Mouse (Mus musculus) urinary bladder, adult 18-20 months (tissue): ENCODE results near the gene Mettl21a.
"Not testable (repeated sequence)": the region's sequence is repeated elsewhere in the genome, so short reads cannot be mapped to it uniquely, and the experiment has no call there.

Source experiments
- DNase-seq, 2 experiments: peaks; one replicate each; pipeline ENCODE4 v3.0.0; 2022; ENCODE audit warnings: low spot score in 2 of 2, mixed read lengths in 2 of 2

The Mettl21a gene

DNA sequence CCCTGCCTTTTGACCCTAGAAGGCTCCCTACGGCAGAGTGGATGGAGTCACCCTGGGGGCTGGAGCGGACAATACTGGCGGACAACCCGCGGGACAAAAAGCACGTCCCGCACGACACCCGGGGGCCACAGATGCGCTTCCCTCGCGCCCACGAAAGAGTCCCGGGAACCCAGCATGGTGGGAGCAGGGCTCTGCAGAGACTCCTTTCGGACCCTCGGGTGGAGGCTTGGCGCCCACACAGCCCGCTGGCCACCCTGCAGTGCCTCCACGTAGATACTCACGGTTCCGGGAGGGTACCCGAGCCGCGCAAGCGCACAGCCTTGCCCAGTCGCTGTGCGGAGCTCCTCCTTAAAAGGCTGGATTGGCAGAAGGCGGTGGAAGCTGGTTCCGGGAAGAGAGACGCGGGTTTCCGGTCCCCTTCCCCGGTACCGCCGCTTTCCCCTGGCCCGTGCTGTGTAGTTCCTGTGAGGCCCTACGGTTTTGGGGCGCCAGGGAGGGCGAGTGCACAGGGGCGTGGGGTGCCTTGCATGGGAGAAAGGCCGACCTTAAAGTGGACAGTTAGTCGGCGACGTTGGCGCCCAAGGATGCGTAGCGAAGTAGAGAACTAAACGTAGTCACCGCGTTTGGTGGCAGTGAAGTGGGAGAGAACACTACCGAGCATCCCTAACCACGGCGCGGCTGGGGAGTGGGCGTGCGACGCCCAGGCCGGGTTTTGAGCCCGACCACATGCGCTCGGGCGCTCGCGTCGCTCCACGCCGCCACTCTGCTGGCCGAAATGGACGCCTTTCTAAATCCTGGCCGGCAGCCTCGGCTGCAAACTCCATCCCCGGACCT is at the start of gene Mettl21a:
TSS of gene Mettl21a (minus strand) at position 362 of the 834 bp plus-strand sequence.
- DNase-seq, result peak; percentile 86 to 89

DNA sequence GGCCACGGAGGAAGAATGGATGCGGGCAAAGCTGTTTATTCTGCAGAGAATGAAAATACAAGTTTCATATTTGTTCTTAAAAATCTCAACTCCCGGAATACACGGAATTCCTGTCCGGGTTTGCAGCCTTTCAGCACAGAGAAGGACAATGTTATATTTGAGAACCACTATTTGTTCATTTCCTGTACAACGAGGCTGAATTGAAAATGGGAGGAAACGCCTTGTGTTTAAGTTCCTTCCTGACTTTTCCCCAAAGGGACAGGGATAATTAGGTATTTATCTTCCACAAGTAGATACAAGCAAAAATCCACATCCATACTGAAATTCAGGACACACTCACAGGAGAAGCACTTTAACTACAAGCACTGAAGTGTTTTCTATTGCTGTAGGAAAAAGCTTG is 41.8 kb upstream of the Mettl21a start:
- no peak for DNase-seq

DNA sequence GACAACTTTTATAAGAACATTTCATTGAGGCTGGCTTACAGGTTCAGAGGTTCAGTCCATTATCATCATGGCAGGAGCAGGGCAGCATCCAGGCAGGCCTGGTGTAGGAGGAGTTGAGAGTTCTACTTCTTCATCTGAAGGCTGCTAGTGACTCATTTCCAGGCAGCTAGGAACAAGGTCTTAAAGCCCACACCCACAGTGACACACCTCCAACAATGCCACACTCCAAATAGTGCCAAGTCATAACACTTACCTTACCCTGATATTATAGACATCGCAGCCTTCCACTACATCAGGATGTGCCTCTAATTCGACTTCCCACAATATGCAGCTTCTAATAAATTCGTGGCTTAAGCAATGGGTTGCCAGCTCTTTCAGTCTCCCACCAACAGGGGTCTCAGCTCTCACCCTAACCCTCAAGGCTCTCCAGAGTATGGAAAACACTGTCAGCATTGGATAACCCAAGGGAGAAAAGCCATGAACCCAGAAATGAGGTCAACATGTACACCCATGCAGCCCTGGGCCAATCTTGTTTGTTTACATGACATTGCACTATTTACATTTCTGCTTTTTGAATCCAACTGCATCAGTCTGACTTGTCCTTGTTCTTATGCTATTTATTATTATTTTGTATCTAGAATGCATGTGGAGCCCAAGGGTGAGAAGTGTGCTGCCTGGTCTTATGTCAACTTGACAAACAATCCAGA is 39.5 kb upstream of the Mettl21a start:
- no peak for DNase-seq

DNA sequence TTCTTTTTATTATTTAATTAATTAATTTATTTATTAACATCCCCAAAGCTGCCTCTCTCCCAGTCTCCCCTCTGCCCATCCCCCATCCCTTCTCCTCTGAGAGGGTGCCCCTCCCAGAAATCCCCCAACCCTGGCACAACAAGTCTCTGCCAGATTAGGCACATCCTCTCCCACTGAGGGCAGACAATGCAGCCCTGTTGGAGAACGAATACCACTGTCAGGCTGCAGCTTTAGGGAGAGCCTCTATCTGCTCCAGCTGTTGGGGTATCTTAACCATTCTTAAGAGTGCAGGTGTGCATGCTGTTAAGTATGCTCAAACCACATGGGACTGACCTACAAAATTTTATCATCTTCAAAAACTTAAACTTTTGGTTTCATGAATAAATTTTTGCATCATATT is 38.4 kb upstream of the Mettl21a start:
- no peak for DNase-seq

DNA sequence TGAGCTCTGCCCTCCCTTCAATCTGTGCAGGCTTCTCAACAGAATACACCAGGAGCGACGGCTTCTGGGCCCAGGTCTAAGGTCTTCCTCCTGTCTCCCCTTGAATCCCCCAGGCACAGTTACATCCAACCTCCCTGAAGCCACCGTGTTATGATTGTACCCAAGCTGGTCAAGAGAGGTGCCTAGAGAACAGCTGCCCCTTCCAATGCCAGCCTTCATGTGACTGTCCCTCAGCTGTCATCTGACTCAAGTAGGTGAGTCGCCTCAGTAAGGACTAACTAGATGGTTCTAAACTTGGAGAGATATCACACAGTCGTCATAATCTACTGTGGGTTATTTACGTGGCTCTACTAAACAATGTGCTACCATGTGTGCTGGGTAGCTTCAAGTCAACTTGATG is 36.7 kb upstream of the Mettl21a start:
- DNase-seq, result no peak

DNA sequence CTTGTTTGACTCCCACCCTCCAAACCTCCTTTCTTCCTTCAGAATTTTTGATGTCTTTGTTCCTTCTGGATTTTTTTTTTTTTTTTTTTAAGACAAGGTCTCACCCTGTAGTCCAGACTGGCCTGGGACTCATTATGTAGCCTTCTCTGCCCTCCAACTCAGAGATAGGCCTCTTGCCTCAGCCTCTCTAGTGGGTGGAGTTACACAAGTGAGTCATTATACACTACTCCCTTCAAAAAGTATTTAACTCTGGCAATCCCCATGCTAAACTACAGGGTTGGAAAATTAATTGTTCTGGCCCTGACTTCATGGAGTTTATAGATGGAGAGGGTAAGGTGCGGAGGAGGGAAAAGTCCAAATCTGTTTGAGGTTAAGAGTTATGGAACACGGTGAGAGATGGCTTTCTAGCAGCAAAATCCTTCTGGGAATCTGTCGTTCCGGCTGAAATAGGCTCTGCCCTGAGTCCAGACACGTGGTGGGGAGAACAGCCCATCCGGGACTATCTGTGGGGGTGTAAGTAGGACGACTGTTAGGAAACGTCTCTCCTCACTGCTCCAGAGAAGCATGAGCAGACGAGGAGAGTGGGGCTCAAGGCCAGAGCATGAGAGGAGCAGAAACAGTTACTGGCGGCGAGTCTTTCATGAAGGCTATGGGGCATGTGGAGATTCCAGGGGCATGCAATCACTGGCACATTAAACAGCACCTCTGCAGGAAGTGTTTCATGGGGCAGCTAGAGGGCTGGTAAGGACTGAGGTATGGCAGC is 32.5 kb upstream of the Mettl21a start:
- DNase-seq, result no peak

DNA sequence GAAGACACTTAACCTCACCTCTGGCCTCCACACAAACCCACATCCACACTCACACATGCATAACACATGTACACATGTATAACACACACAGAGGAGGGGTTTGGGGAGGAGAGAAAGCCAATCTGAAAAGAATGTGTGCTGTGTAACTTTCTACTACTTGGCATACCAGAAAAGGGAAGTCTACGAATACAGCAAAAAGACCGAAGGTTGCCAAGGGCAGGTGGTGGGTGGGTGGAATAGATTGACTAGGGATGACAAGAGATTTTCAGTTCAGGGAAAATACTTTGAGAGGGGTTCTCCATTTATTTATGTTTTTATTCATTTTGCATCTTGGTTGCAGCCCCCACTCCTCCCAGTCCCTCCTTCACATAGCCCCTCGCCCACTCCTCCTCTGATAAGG is 27.5 kb upstream of the Mettl21a start:
- DNase-seq, result no peak

DNA sequence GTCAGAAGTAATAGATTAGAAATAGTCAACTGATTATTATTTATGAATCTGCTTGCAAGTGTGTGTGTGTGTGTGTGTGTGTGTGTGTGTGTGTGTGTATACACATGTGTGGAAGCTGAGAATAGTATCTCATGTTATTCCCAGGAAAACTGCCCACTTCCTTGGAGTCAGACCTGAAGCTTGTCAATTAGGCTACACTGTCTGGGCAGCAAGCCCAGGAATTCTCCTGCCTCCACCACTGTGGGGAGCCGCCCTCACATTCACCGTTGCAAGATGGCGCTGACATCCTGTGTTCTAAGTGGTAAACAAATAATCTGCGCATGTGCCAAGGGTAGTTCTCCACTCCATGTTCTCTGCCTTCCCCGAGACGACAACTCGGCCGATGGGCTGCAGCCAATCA is 25.5 kb upstream of the Mettl21a start:
- not testable (repeated sequence) for DNase-seq

DNA sequence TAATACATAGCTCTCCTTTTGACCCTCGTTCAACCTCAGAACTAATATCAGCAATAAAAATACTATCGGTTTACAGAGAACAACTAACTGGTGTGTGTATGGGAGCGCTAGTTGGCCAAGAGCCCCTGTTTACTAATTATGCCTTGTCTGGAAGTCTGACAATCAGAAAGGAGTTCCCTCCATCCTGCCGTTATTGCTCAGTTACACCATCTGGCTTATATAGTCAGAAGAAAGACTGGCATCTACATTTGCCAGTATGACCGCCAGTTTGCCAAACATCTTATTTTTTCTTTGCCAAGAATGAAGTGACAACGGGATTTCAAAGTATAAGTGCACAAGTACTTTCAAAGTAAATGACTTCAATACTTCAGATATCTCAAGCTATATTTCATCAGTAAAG is 24.0 kb upstream of the Mettl21a start:
- DNase-seq, result no peak

DNA sequence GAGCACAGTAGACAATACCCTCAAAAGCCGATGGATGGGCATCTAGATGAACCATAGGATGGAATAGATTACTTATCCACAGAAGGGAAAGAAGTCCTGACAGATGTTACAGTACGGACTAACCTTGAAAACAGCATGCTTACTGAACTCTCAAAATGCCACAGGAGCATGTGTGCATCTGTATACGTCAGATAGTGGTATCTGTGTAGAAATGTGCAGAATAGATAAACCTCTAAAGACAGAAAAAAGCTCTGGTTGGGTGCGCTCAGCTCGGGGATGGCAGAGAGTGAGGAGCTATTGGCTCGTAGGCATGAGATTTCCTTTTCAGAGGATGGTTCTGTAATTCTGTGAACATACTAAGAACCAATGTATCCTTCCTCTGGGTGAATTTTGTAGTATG is 22.2 kb upstream of the Mettl21a start:
- DNase-seq, result no peak

DNA sequence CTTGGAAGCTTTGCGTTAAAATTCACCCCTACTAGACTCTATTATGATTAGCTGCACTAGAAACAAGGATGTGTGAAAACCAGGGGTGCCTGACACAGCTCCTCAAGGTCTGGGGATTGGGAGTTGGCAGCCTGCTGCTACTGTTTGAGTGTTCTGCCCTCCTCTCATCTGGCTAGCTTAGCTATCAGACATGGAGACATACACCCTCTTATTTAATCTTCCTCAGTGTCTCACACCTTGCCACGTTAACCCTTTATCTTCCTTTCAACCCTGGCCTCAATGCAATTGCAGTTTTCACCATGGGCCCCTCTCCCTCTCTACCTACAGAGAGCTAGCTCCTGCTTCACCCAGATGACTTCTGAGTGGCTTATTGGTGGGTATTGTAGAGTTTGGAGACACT is 18.6 kb upstream of the Mettl21a start:
- DNase-seq, result no peak

DNA sequence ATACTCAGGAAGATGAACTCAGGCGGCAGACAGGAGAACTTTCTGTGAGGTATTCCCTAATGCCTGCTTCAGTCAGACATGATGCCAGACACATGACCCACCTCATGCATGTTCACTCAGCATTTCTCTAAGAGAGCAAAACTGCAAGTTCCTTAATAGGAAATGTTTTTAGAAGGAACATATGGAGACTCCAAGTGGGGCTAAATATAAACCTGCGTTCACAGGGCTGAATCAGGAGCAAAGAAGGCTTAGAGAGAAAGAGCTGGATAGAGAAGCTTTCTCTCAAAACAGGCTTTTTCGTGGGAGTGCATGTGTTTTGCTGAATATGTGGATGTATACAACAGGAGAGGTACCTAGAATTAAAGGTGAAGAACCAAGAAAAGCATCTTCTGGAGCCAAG is 16.2 kb upstream of the Mettl21a start:
- no peak for DNase-seq

DNA sequence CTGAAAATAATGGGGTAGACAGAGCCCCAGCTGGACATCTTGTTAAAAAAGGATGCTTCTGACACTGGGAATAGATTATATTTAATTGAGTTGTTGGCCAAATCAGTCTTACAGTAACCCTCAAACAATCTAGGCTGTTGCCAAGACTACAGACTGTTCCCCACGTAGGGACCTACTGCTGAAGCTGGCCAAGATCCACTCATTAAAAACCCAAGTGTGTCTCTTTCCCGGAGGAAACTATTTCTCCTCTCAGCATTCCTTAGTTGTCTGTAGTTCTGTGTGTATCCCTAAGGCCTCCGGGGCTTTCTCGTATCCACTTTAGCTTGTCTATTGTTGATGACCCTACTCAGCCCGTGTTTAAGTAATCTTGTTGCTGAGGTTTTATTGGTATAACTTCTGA is 14.5 kb upstream of the Mettl21a start:
- no peak for DNase-seq

DNA sequence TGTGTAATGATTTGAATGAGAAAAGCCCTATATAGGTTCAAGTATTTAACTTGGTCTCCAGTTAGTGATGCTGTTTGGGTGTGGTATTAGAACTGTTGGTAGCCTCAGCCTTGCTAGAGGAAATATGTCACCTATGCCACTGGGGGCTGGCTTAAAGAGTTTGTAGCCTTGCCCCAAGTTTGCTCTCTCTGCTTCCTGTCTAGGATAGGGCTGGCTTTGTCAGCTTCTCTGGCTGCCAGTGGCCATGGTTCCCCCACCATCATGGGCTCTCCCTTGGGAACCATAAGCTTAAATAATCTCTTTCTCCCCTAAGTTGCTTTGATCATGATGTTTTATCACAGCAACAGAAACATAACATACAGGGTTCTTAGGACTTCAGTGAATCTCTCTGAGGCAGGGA is 8.2 kb upstream of the Mettl21a start:
- DNase-seq, result no peak

DNA sequence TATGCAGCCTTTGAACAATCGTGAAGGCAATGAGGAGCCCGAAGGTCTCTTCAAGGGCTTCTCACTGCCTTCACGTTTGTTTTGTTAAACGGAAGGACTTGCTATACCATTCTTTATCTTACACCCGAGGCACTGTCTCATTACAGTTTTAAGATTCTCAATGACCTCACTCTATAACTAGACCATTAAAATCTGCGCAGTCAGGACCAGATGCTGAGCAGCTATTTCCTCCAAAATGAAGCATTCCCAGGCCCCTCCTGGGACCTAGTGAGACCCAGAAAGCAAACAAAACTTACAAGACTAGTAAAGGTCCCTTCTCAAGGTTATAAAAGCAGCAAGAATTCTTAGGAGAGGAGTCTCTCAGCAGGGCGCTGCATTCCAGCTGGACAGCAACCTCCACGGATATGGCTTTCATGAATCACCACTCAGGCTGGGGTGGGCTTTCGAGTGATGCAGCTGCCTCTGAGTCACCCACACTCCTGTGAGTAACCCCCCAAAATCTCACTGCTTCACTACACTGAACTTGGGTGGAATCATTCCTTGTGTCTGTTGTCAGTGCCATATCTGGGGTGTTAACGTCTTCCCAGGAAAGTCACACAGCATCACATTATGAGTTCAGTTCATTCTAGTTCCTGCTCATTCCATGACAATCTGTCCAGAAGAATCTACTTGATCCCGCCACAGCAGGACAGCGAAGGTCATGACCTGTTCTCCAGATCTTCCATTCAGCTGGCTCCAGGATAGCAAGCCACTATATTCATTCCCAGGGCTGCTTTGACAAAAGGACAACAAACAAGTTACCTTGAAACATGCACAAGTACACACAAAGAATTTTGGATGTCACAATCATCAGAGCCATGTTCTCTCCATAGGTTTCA is 6.8 kb upstream of the Mettl21a start:
- DNase-seq, result no peak

DNA sequence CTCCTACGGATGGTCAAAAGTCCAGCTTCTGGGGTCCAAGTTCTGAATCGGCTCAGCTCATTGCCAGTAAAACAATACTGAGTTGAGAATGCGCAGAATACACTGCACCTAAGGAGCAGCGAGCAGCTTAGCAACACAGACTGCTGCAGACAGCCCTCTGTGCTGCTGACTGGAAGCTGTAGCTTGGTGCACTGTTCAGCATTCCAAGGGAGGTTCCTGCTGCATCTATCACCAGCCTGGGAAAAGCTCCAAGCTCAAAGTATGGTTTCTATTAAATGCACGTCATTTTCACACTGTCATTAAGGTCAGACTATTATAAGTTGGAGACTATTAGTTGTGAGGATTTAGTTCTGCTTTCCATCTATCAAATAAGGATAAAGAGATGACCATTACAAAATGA is 4.1 kb upstream of the Mettl21a start:
- no peak for DNase-seq

DNA sequence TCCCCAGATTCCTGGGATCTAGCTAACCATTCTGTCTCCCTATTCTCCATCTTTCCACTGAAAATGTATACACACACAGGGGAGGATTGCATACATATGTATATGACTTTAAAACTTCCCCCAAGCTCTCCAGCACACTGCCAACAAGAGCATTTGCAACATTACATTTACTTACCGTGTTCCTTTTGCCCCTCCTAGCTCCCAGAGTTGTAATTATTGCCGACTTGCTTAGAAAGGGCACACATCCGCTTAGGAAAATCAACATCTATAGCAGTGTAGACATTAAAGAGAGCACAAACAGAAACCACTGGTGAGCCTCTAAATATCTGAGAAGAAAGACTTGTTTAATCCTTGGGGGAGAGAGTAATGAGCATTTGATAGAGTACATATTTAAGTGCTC is 1.2 kb upstream of the Mettl21a start:
- DNase-seq, result no peak

DNA sequence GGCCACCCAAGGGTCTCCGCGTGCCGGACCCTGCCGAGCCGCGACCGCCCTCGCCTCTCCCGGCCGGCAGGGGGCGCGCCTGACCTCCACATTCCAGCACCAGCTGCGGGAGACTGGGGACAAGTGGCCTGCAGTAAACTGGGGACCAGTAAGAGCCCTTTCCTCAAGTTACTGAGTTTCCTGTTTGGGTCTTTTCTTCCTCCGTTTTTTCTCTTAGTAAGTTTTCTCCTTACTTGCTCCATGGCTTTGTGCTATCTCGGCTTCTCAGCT is 608 bp upstream of the Mettl21a start:
- DNase-seq, result peak; percentile 67 to 77

DNA sequence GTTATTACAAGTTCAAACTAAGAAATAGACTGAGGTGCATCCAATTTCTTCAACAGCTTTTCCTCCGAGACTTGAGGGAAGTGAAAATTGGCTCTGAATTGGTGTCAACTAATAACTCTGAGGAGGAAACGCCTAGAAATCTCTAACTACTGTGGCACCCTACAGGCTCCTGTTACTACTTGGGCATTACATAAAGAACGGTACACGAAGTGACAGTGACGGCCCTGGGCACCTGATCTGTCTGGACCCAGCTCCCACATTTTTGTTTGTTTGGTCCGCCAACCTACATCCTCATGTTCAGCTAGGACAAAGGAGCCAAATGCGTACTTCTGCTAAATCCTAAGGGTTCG is 536 bp downstream of the Mettl21a start:
- no peak for DNase-seq

DNA sequence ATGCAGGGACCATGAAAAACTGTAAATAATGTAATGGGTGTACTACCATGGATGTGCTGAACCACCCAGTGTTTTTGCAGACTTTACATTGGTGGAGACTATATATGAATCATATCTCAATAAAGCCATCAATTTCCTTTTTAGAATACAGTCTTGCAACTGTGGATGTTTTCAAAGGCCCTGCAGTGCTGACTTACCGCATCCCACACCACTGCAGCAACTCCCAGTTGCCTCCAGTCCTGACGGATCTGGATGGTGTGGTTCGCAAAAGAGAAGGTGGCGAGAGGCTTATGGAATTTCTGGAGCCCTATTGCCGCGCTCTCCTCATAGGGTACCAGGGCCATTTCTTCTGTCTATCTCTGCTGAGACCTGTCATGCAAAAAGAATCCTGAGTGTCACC is 966 bp downstream of the Mettl21a start:
- DNase-seq, result no peak

DNA sequence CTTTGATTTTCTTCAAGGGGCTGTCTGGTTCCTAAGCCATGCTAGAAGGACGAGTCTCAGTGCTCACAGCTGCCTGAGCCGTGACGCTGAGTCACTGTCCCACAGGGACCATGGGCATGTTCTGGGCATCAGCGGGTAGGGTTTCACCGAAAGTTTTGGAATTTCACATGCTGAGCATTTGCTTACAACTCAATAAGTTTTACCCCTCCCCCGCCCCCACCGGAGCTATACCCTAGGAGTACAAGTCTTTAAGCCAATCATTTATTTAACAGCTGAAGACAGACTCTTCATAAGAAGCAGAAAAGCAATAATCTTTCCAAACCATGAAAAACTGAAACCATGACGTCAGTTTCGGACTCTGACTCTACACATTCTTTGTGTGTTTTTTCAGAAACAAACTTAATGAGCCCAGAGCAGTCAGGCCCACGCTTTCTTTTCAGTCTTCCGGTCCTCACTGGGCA is 1.5 kb downstream of the Mettl21a start:
- no peak for DNase-seq

DNA sequence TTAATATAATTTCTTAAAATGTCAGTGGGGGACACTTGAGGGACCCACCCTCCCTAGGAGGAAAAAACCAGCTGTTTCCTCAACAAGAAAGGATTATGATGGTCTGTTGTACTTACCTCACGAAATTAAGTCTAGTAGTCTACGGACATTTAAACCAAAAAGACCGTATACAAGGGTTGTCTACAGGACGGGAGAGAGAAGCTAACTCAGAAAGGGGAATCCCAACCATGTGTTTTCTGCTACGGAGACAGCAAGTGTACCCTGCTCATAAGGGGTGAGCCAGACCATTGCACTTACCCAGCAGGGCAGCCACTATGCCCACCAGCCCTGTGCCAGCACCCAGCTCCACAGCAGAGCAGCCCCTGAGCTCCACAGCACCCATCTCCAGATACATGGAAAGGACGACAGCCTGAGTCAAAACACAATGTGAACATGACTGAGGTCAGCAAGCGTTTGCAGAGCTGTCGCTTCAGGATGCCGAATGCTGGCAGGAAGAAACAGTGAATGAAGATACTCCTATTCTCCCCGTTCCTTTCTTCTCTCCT is 2.2 kb downstream of the Mettl21a start:
- DNase-seq, result no peak
